Mouse (Mus musculus) midbrain, postnatal 0 days (tissue): ENCODE measurements around the gene Nlgn1. TPM values are rescaled to one million over a fixed set of nuclear protein-coding genes. Genes with fewer than 3 reads are reported as not detected.

Experiments
- ATAC-seq: fragments of 200-750 bp; cut with Nextera tagmentation; 2 replicates; pipeline ENCODE4 v1.8.0; 2017; ENCODE audit warnings: moderate number of reproducible peaks, mild to moderate bottlenecking, moderate TSS enrichment, moderate library complexity; ENCODE audit not compliant: low FRiP score
- DNase-seq: peaks from one replicate; pipeline ENCODE4 v3.0.0-alpha.2; 2015; ENCODE audit warnings: low spot score
- H3K27ac ChIP-seq: fragments of 300-500 bp; sonication (generic); 2 replicates; pipeline ENCODE4 v1.5.1; 2014; ENCODE audit warnings: low read depth, mild to moderate bottlenecking, low read length, mixed read lengths
- H3K27me3 ChIP-seq: fragments of 300-500 bp; sonication (generic); 2 replicates; pipeline ENCODE4 v1.6.1; 2014; ENCODE audit warnings: low read length, control low read depth, mixed read lengths; ENCODE audit not compliant: insufficient read depth
- H3K36me3 ChIP-seq: fragments of 300-500 bp; sonication (generic); 2 replicates; pipeline ENCODE4 v1.6.1; 2014; ENCODE audit warnings: low read length, control low read depth, mixed read lengths; ENCODE audit not compliant: insufficient read depth
- H3K4me1 ChIP-seq: fragments of 300-500 bp; sonication (generic); 2 replicates; pipeline ENCODE4 v1.6.1; 2014; ENCODE audit warnings: mild to moderate bottlenecking, control low read depth, antibody characterized with exemption, low read length, mixed read lengths; ENCODE audit not compliant: insufficient read depth
- H3K4me2 ChIP-seq: fragments of 300-500 bp; sonication (generic); 2 replicates; pipeline ENCODE4 v1.6.1; 2014; ENCODE audit warnings: low read depth, mild to moderate bottlenecking, low read length, mixed read lengths; ENCODE audit not compliant: poor library complexity, severe bottlenecking
- H3K4me3 ChIP-seq: fragments of 300-500 bp; sonication (generic); 2 replicates; pipeline ENCODE4 v1.5.1; 2014; ENCODE audit warnings: low read depth, mild to moderate bottlenecking, low read length, moderate library complexity
- H3K9ac ChIP-seq: fragments of 300-500 bp; sonication (generic); replicated peaks from 2 replicates; pipeline ENCODE4 v1.6.1; 2014; ENCODE audit warnings: mild to moderate bottlenecking, low read length, moderate library complexity, mixed read lengths; ENCODE audit not compliant: poor library complexity, severe bottlenecking
- H3K9me3 ChIP-seq: fragments of 300-500 bp; sonication (generic); 2 replicates; pipeline ENCODE4 v1.6.1; 2016; ENCODE audit warnings: low read length, control low read depth
- CTCF ChIP-seq: IDR thresholded peaks from 2 replicates; pipeline ENCODE4 v1.5.1; 2016; ENCODE audit warnings: antibody characterized with exemption, mild to moderate bottlenecking
- WGBS: fragments of 180-500 bp; shearing (Covaris S2); extraction: QIAGEN DNeasy Blood & Tissue Kit; methylation state at CpG from one replicate; pipeline ENCODE4 v1.1.7; 2014; 5-methylcytosine and 5-hydroxymethylcytosine counted together
- polyA plus RNA-seq: library from polyadenylated mRNA; unstranded; fragments of >200 nt; fragmentation: Nextera tagmentation; extraction: Ambion mirVana; gene quantifications from 2 replicates; pipeline ENCODE4 v1.2.1, GENCODE M21; 2015
- total RNA-seq: library from RNA; depleted of rRNA; stranded (reverse); fragments of >200 nt; gene quantifications from 2 replicates; pipeline ENCODE4 v1.2.3, GENCODE M21; 2014

Nlgn1 gene
- total and polyA plus RNA-seq, 2 experiments from 2014 or later = 40.8 to 87.9 TPM

DNA sequence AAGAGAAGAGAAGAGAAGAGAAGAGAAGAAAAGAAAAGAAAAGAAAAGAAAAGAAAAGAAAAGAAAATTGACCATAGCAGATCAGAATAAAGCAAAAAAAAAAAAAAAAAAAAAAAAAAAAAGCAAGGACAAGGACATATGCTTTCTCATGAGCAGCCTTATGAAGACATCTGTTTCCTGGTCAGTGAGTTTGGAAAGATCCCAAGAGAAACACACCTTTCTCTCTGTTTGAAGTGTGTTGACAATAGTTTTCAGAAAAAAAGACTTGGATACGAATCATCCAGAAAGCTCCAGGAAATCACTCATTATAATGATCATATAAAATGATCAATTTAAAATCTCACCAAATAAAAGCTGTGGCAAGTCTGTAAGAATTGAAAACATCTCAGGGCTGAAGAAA is 230.0 kb downstream of the Nlgn1 start:
- H3K4me3 ChIP-seq = no peak overlapping the region
- 73% methylated on average over 1 of the region's 1 CpGs for WGBS
- no peak overlapping the region for H3K27ac ChIP-seq
- no peak overlapping the region for H3K9ac ChIP-seq
- TF ChIP-seq CTCF = no peak
- H3K4me1 ChIP-seq = no peaks in the 10 kb centered on the region
- no peaks in the 10 kb centered on the region for H3K27me3 ChIP-seq
- H3K9me3 ChIP-seq = no peaks in the 10 kb centered on the region
- no peaks in the 10 kb centered on the region for H3K36me3 ChIP-seq
- no peak overlapping the region for H3K4me2 ChIP-seq
- ATAC-seq = no peak
- no peak for DNase-seq

DNA sequence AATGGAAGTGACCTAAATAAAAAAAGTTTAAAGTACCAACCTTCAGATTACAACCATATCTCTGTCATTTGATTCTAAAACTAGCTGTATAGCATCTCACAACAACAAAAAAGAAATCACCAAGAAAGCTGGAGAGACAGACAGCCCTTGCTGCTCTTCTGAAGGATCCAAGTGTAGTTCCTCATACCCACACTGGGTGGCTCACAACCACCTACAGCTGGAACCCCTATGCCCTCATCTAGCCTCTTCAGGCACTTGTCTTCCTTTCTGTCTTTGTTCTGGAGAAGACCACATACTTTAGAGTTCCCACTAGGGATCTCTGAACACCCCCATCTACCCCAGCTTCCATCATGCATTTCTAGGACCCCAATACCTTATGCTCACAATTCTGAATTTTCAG is 236.7 kb downstream of the Nlgn1 start:
- H3K27ac ChIP-seq = no peak overlapping the region
- H3K36me3 ChIP-seq = no peaks in the 10 kb centered on the region
- ATAC-seq = no peak
- H3K9ac ChIP-seq = no peak overlapping the region
- no peaks in the 10 kb centered on the region for H3K27me3 ChIP-seq
- no peaks in the 10 kb centered on the region for H3K9me3 ChIP-seq
- no peak overlapping the region for H3K4me2 ChIP-seq
- no peaks in the 10 kb centered on the region for H3K4me1 ChIP-seq
- TF ChIP-seq CTCF = peak; percentile 49
- H3K4me3 ChIP-seq = no peak overlapping the region
- DNase-seq = no peak

DNA sequence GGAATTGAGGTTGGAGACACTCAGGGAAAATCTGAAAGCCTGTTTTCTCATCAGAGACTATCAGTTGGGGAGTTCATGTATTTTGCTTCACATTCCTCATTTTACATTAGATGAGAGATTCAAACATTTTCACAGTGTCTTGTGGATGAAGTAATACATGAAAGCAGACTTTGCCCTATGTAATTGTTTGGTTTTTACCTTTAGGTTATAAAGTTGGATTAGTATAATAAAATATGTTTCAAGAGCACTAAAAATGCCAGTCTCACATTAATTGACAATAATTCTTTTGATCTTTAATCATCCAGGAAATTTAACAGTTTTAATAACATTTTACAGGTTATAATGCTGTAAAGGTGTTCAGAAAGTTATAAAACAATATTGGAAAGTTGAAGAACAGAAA is 262.9 kb downstream of the Nlgn1 start:
- no peak for TF ChIP-seq CTCF
- Histone ChIP-seq H3K36me3 (no peaks in the 10 kb centered on the region), H3K4me1 (no peaks in the 10 kb centered on the region), H3K4me2 (no peak overlapping the region), H3K9me3 (no peaks in the 10 kb centered on the region), H3K4me3 (no peak overlapping the region), H3K27me3 (no peaks in the 10 kb centered on the region), H3K27ac (no peak overlapping the region), H3K9ac (no peak overlapping the region)
- ATAC-seq (no peak), DNase-seq (no peak)

DNA sequence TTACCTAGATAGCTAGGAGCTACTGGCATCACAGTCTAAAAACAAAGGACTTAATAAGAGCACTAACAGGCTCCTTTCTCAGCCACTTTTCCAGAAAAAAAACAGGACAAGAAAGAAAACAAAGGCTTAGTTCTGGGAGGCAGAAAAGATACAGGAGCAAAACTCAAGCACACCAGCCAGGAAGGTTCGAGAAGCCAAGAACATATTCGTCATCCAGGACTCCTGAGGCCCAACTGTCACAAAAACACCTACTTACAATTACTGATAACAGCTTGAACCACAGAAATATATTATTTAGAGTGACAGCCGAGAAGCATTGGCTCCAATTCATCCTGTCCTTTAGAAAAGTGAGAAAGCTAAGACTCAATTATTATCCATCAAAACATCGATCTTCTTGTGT is 281.5 kb downstream of the Nlgn1 start:
- 64% methylated on average over 4 of the region's 4 CpGs for whole genome bisulfite sequencing
- H3K9me3 ChIP-seq = no peaks in the 10 kb centered on the region
- no peak for TF ChIP-seq CTCF
- H3K36me3 ChIP-seq = no peaks in the 10 kb centered on the region
- no peak overlapping the region for H3K4me2 ChIP-seq
- no peak overlapping the region for H3K27ac ChIP-seq
- no peak for DNase-seq
- no peaks in the 10 kb centered on the region for H3K27me3 ChIP-seq
- no peak for ATAC-seq
- no peak overlapping the region for H3K9ac ChIP-seq
- no peak overlapping the region for H3K4me3 ChIP-seq
- no peaks in the 10 kb centered on the region for H3K4me1 ChIP-seq

DNA sequence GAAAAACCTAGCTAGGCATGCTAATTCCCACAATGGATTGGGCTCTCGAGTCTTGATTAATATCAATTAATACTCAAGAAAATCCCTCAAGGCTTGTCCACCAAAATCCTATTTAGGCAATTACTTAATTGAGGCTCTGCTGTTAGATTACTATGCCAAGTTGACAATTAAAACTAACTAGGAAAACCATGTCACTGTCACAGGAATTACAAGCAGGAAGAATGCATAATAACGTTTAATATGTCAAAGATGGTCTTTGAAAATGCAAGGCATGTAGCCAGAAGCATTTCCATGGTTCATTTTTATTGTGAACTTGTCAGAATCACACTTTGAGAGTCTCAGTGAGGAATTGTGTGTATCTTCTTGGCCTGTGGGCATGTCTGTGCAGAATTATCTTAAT is 289.3 kb downstream of the Nlgn1 start:
- DNase-seq (peak; percentile 8), ATAC-seq (no peak; the same call in 1 of the 2 replicates)
- Histone ChIP-seq H3K27me3 (no peaks in the 10 kb centered on the region), H3K4me2 (no peak overlapping the region), H3K9me3 (0 out of 2 replicates have a peak, but pooled peaks cover 4% of the 10 kb centered on the region), H3K4me1 (no peaks in the 10 kb centered on the region), H3K4me3 (no peak overlapping the region), H3K9ac (no peak overlapping the region), H3K36me3 (no peaks in the 10 kb centered on the region), H3K27ac (no peak overlapping the region)
- TF ChIP-seq CTCF = no peak
- 31% methylated on average over 2 of the region's 2 CpGs for WGBS

GRCm38 (mm10) chr3:26039696-26040095 is 292.6 kb downstream of the Nlgn1 start:
- H3K9ac ChIP-seq = no peak overlapping the region
- no peaks in the 10 kb centered on the region for H3K27me3 ChIP-seq
- TF ChIP-seq CTCF = no peak
- no peak overlapping the region for H3K4me2 ChIP-seq
- no peak for DNase-seq
- 0 out of 2 replicates have a peak, but pooled peaks cover 4% of the 10 kb centered on the region for H3K9me3 ChIP-seq
- no peaks in the 10 kb centered on the region for H3K36me3 ChIP-seq
- H3K4me1 ChIP-seq = no peaks in the 10 kb centered on the region
- H3K4me3 ChIP-seq = no peak overlapping the region
- no peak for ATAC-seq
- no peak overlapping the region for H3K27ac ChIP-seq
- 82% methylated on average over 2 of the region's 2 CpGs for WGBS
